Mouse (Mus musculus): ENCODE measurements at regions not wholly inside any gene's neighbourhood (a gene's known extent, or its start where the extent isn't known, plus 50 kb on each side); places are given as distances from the start of the nearest gene placed in this dataset.
"Not testable (repeated sequence)": the region's sequence is repeated elsewhere in the genome, so short reads cannot be mapped to it uniquely, and the experiment has no call there.

- H3K4me1 ChIP-seq (replicated peaks; ENCODE audit: control insufficient read depth, insufficient read depth, low read length); H3K9me3 ChIP-seq (ENCODE audit: control insufficient read depth, low read length); H3K4me2 ChIP-seq (ENCODE audit: low read depth, low read length, severe bottlenecking); H3K4me3 ChIP-seq (ENCODE audit: low read depth, low read length); H3K36me3 ChIP-seq (ENCODE audit: control insufficient read depth, insufficient read depth, low read length); H3K27me3 ChIP-seq (ENCODE audit: control insufficient read depth, insufficient read depth, low read length): not testable (repeated sequence)
- Histone ChIP-seq H3K27ac (ENCODE audit: low read depth, low read length) (peak overlapping the region; percentile 97), H3K9ac (ENCODE audit: low read length) (peak overlapping the region; percentile 28; the same call in 1 of the 2 replicates)
- DNase-seq (ENCODE audit: low spot score) (peak; percentile 63), ATAC-seq (replicated peaks; ENCODE audit: low FRiP score) (peak; percentile 96)
- WGBS: 0% methylated on average over 1 of the region's 2 CpGs
Measured at GRCm38 (mm10) chrX:103532620-103533199, 97.7 kb upstream of the Zcchc13 start.

- H3K4me1 ChIP-seq (replicated peaks; ENCODE audit: control insufficient read depth, insufficient read depth, low read length): 0 out of 2 replicates have a peak, but pooled peaks cover 2% of the 10 kb centered on the region
- no peak overlapping the region for H3K4me3 ChIP-seq (ENCODE audit: low read depth, low read length)
Measured at GRCm38 (mm10) chrX:103533306-103533705, 97.1 kb upstream of the Zcchc13 start.

GRCm38 (mm10) chrX:103533831-103534230 lies 96.6 kb upstream of the Zcchc13 start:
- Histone ChIP-seq H3K27ac (ENCODE audit: low read depth, low read length) (peak overlapping the region; percentile 97), H3K9me3 (ENCODE audit: control insufficient read depth, low read length) (no peaks in the 10 kb centered on the region), H3K9ac (ENCODE audit: low read length) (peak overlapping the region; percentile 28; the same call in 1 of the 2 replicates), H3K4me2 (ENCODE audit: low read depth, low read length, severe bottlenecking) (no peak overlapping the region), H3K36me3 (ENCODE audit: control insufficient read depth, insufficient read depth, low read length) (no peaks in the 10 kb centered on the region), H3K4me3 (ENCODE audit: low read depth, low read length) (no peak overlapping the region), H3K4me1 (replicated peaks; ENCODE audit: control insufficient read depth, insufficient read depth, low read length) (0 out of 2 replicates have a peak, but pooled peaks cover 2% of the 10 kb centered on the region), H3K27me3 (ENCODE audit: control insufficient read depth, insufficient read depth, low read length) (no peaks in the 10 kb centered on the region)
- DNase-seq (ENCODE audit: low spot score) (no peak), ATAC-seq (replicated peaks; ENCODE audit: low FRiP score) (no peak)
- WGBS: 0% methylated on average over 1 of the region's 1 CpGs

More at GRCm38 (mm10) chrX:103533306-103533705, 97.1 kb upstream of the Zcchc13 start:
- Histone ChIP-seq H3K9me3 (ENCODE audit: control insufficient read depth, low read length) (no peaks in the 10 kb centered on the region), H3K27me3 (ENCODE audit: control insufficient read depth, insufficient read depth, low read length) (no peaks in the 10 kb centered on the region), H3K27ac (ENCODE audit: low read depth, low read length) (peak overlapping the region; percentile 97), H3K9ac (ENCODE audit: low read length) (peak overlapping the region; percentile 28; the same call in 1 of the 2 replicates), H3K36me3 (ENCODE audit: control insufficient read depth, insufficient read depth, low read length) (no peaks in the 10 kb centered on the region), H3K4me2 (ENCODE audit: low read depth, low read length, severe bottlenecking) (no peak overlapping the region)
- peak; percentile 79 for ATAC-seq (replicated peaks; ENCODE audit: low FRiP score)
- DNase-seq (ENCODE audit: low spot score): peak; percentile 77
- 2% methylated on average over 11 of the region's 11 CpGs for WGBS

GRCm38 (mm10) chrX:103546490-103547202 lies 83.7 kb upstream of the Zcchc13 start:
- DNase-seq (ENCODE audit: low spot score): no peak

GRCm38 (mm10) chrX:103551304-103551703 lies 79.1 kb upstream of the Zcchc13 start:
- DNase-seq (ENCODE audit: low spot score) (no peak), ATAC-seq (replicated peaks; ENCODE audit: low FRiP score) (no peak)
- Histone ChIP-seq H3K9ac (ENCODE audit: low read length) (no peak overlapping the region), H3K27ac (ENCODE audit: low read depth, low read length) (no peak overlapping the region), H3K36me3 (ENCODE audit: control insufficient read depth, insufficient read depth, low read length) (no peaks in the 10 kb centered on the region), H3K4me3 (ENCODE audit: low read depth, low read length) (no peak overlapping the region), H3K9me3 (ENCODE audit: control insufficient read depth, low read length) (no peaks in the 10 kb centered on the region), H3K4me2 (ENCODE audit: low read depth, low read length, severe bottlenecking) (no peak overlapping the region), H3K4me1 (replicated peaks; ENCODE audit: control insufficient read depth, insufficient read depth, low read length) (peaks cover 3% of the 10 kb centered on the region; the same call in 1 of the 2 replicates), H3K27me3 (ENCODE audit: control insufficient read depth, insufficient read depth, low read length) (no peaks in the 10 kb centered on the region)
- WGBS: 92% methylated on average over 14 of the region's 14 CpGs

More at GRCm38 (mm10) chrX:103546490-103547202, 83.7 kb upstream of the Zcchc13 start:
- no peak overlapping the region for H3K4me2 ChIP-seq (ENCODE audit: low read depth, low read length, severe bottlenecking)
- H3K4me3 ChIP-seq (ENCODE audit: low read depth, low read length): no peak overlapping the region
- no peaks in the 10 kb centered on the region for H3K4me1 ChIP-seq (replicated peaks; ENCODE audit: control insufficient read depth, insufficient read depth, low read length)
- no peak overlapping the region for H3K9ac ChIP-seq (ENCODE audit: low read length)
- WGBS: 85% methylated on average over 5 of the region's 5 CpGs
- no peak overlapping the region for H3K27ac ChIP-seq (ENCODE audit: low read depth, low read length)
- H3K27me3 ChIP-seq (ENCODE audit: control insufficient read depth, insufficient read depth, low read length): no peaks in the 10 kb centered on the region
- H3K9me3 ChIP-seq (ENCODE audit: control insufficient read depth, low read length): no peaks in the 10 kb centered on the region
- ATAC-seq (replicated peaks; ENCODE audit: low FRiP score): no peak
- H3K36me3 ChIP-seq (ENCODE audit: control insufficient read depth, insufficient read depth, low read length): no peaks in the 10 kb centered on the region

GRCm38 (mm10) chrX:103553196-103553595 lies 77.2 kb upstream of the Zcchc13 start:
- Histone ChIP-seq H3K9me3 (ENCODE audit: control insufficient read depth, low read length) (no peaks in the 10 kb centered on the region), H3K36me3 (ENCODE audit: control insufficient read depth, insufficient read depth, low read length) (no peaks in the 10 kb centered on the region), H3K4me1 (replicated peaks; ENCODE audit: control insufficient read depth, insufficient read depth, low read length) (peaks cover 9% of the 10 kb centered on the region; the same call in 1 of the 2 replicates), H3K27ac (ENCODE audit: low read depth, low read length) (no peak overlapping the region), H3K27me3 (ENCODE audit: control insufficient read depth, insufficient read depth, low read length) (no peaks in the 10 kb centered on the region), H3K4me3 (ENCODE audit: low read depth, low read length) (no peak overlapping the region), H3K4me2 (ENCODE audit: low read depth, low read length, severe bottlenecking) (no peak overlapping the region), H3K9ac (ENCODE audit: low read length) (no peak overlapping the region)
- DNase-seq (ENCODE audit: low spot score): no peak
- 94% methylated on average over 3 of the region's 3 CpGs for WGBS
- no peak for ATAC-seq (replicated peaks; ENCODE audit: low FRiP score)

GRCm38 (mm10) chrX:103553605-103554004 lies 76.8 kb upstream of the Zcchc13 start:
- H3K27me3 ChIP-seq (ENCODE audit: control insufficient read depth, insufficient read depth, low read length): no peaks in the 10 kb centered on the region
- H3K4me1 ChIP-seq (replicated peaks; ENCODE audit: control insufficient read depth, insufficient read depth, low read length): peaks cover 9% of the 10 kb centered on the region; the same call in 1 of the 2 replicates
- H3K9me3 ChIP-seq (ENCODE audit: control insufficient read depth, low read length): no peaks in the 10 kb centered on the region
- no peak for ATAC-seq (replicated peaks; ENCODE audit: low FRiP score)
- no peak overlapping the region for H3K9ac ChIP-seq (ENCODE audit: low read length)
- WGBS: 90% methylated on average over 3 of the region's 3 CpGs
- H3K36me3 ChIP-seq (ENCODE audit: control insufficient read depth, insufficient read depth, low read length): no peaks in the 10 kb centered on the region
- no peak overlapping the region for H3K4me3 ChIP-seq (ENCODE audit: low read depth, low read length)
- H3K4me2 ChIP-seq (ENCODE audit: low read depth, low read length, severe bottlenecking): no peak overlapping the region
- DNase-seq (ENCODE audit: low spot score): no peak
- H3K27ac ChIP-seq (ENCODE audit: low read depth, low read length): no peak overlapping the region

GRCm38 (mm10) chrX:103555041-103555986 lies 75.1 kb upstream of the Zcchc13 start:
- WGBS: 6% methylated on average over 4 of the region's 5 CpGs
- not testable (repeated sequence) for H3K9me3 ChIP-seq (ENCODE audit: control insufficient read depth, low read length)
- peak overlapping the region; percentile 86 for H3K27ac ChIP-seq (ENCODE audit: low read depth, low read length)

More at GRCm38 (mm10) chrX:103555041-103555986, 75.1 kb upstream of the Zcchc13 start:
- DNase-seq (ENCODE audit: low spot score) (peak; percentile 67), ATAC-seq (replicated peaks; ENCODE audit: low FRiP score) (peak; percentile 97)
- H3K27me3 ChIP-seq (ENCODE audit: control insufficient read depth, insufficient read depth, low read length); H3K4me2 ChIP-seq (ENCODE audit: low read depth, low read length, severe bottlenecking); H3K4me1 ChIP-seq (replicated peaks; ENCODE audit: control insufficient read depth, insufficient read depth, low read length); H3K36me3 ChIP-seq (ENCODE audit: control insufficient read depth, insufficient read depth, low read length); H3K4me3 ChIP-seq (ENCODE audit: low read depth, low read length): not testable (repeated sequence)
- peak overlapping the region; percentile 3; the same call in 1 of the 2 replicates for H3K9ac ChIP-seq (ENCODE audit: low read length)

Measured in forebrain, embryonic 11.5 days (tissue).